Mouse (Mus musculus): ENCODE data around the gene Cd164l2.

DNA sequence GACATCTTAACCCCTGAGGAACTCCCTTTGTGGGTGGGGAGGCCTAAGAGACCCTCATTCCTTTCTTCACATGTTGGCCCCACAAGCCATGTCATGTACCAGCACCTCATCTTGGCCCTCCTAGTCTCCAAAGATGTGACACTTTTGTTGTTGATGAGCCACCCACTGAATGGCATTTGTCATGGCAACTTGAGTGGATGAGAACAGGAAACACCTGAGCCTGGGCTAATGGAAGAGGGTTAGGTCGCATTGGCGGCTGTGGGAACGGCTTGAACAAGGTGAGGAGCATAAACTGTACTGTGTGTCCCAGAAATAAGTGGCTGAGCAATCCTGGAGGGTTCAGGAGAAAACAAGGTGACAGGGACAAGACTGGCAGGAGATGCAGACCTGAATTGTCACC, 57.0 kb downstream of the Cd164l2 start:
- TF ChIP-seq MAX (IDR thresholded peaks at IDR 0.05; ENCODE audit: low read depth) (no peak), POLR2A (IDR thresholded peaks at IDR 0.05; ENCODE audit: insufficient read length, low read depth) (no peak), MYOG (IDR thresholded peaks at IDR 0.05; ENCODE audit: control insufficient read depth in 1 of 3, insufficient read depth in 1 of 3, insufficient read length in 2 of 3, low read depth in 2 of 3) (no peak)

All from myocyte (in vitro differentiated cells).